Mouse (Mus musculus) brain, embryonic 14.5 days (tissue): ENCODE measurements around the gene Dnase2a.

Experiments
- CTCF ChIP-seq: fragments of 200-500 bp; IDR thresholded peaks from 2 replicates; pipeline ENCODE4 v1.5.1; 2012; ENCODE audit warnings: inconsistent platforms, mild to moderate bottlenecking, moderate library complexity, borderline replicate concordance; ENCODE audit not compliant: insufficient read depth, insufficient read length; ENCODE audit errors: extremely low read depth
- POLR2A ChIP-seq: fragments of 200-500 bp; IDR thresholded peaks from 2 replicates; pipeline ENCODE4 v1.6.1; 2012; ENCODE audit warnings: mild to moderate bottlenecking, inconsistent platforms, borderline replicate concordance; ENCODE audit not compliant: poor library complexity, insufficient read depth, insufficient read length, severe bottlenecking; ENCODE audit errors: extremely low read depth

DNA sequence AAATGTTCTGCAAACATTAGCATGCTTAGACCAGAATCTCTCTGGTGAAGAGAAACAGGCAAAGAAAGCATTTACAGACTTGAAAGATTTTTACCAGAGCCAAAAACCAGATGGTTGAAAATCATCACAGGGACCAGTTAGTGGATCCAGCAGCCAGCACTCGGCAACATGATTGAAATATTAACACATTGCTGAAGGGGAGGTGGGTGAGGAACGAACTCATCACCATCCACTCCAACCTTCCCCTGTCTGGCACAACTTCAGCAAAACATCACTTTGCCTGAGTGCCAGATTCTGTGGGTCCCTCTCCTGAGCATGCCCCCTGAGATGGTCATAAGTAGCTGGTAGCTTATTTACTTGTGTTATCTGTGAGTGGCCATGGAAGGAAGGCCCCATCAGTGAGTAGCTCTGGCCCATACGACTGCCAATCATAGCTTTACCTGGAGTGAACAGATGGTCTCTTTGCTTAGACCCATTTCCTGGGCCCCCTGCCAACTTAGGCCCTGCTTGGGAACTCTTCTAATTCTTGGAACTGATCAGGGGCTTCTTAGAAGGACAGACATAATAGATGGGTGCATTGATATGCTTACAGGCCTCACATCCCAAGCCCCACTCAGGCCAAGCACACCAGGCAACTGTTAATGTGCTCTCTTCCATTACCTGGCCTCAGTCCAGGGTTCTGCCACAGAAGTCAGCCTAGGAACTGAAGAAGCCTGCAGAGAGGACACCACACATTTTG lies 30.9 kb upstream of the Dnase2a start:
- no peak for TF ChIP-seq CTCF
- no peak for TF ChIP-seq POLR2A
